Mouse (Mus musculus): ENCODE measurements around the gene Olfr1087.
"Not testable (repeated sequence)": the region's sequence is repeated elsewhere in the genome, so short reads cannot be mapped to it uniquely, and the experiment has no call there.

The Olfr1087 gene

GRCm38 (mm10) chr2:86698295-86698694 is at the start of gene Olfr1087:
Olfr1087 (minus strand) TSS chr2:86698395.
- no peak for DNase-seq (ENCODE audit: low read depth, low spot score)

GRCm38 (mm10) chr2:86733601-86734000 is 35.4 kb upstream of the Olfr1087 start, which contains the start of gene Olfr1089:
Olfr1089 (minus strand) TSS chr2:86733701.
- no peak for DNase-seq (ENCODE audit: low read depth, low spot score)

- no peak for DNase-seq (ENCODE audit: low read depth, low spot score)
Observed at GRCm38 (mm10) chr2:86679992-86680391, 18.2 kb downstream of the Olfr1087 start, which contains the start of gene Olfr1086. Olfr1086 (minus strand) TSS chr2:86680092.

GRCm38 (mm10) chr2:86661919-86662318 is 36.3 kb downstream of the Olfr1087 start, which contains the start of gene Olfr1085:
Olfr1085 (minus strand) TSS chr2:86662019.
- DNase-seq (ENCODE audit: low read depth, low spot score), result no peak

- DNase-seq (ENCODE audit: low read depth, low spot score), result not testable (repeated sequence)
Observed at GRCm38 (mm10) chr2:86639625-86640024, 58.6 kb downstream of the Olfr1087 start, which contains the start of gene Olfr1084. Olfr1084 (minus strand) TSS chr2:86639725.
